Mouse (Mus musculus): ENCODE measurements around the gene Agpat3.

Agpat3 gene

GRCm38 (mm10) chr10:78245225-78245547 is 107.1 kb downstream of the Agpat3 start:
- no peak for DNase-seq

- peak; percentile 68 to 78 for DNase-seq
These were observed 107.7 kb downstream of the Agpat3 start, which contains the start of gene Trappc10 for GRCm38 (mm10) chr10:78244438-78245224. TSS of gene Trappc10 (minus strand) at chr10:78244641.

- peak; percentile 20 to 34 for DNase-seq
These were observed 108.2 kb downstream of the Agpat3 start for GRCm38 (mm10) chr10:78244058-78244437.

- no peak for DNase-seq
These were observed 113.4 kb downstream of the Agpat3 start for GRCm38 (mm10) chr10:78238926-78239325.

- no peak for DNase-seq
These were observed 114.0 kb downstream of the Agpat3 start for GRCm38 (mm10) chr10:78238297-78238696.

- no peak for DNase-seq
These were observed 114.5 kb downstream of the Agpat3 start for GRCm38 (mm10) chr10:78237809-78238208.

GRCm38 (mm10) chr10:78236885-78237629 is 115.2 kb downstream of the Agpat3 start:
- DNase-seq, result no peak

- no peak for DNase-seq
These were observed 118.5 kb downstream of the Agpat3 start for GRCm38 (mm10) chr10:78233756-78234155.

- DNase-seq, result no peak
These were observed 119.1 kb downstream of the Agpat3 start for GRCm38 (mm10) chr10:78233161-78233560.

- peak in 1 of 2 experiments; percentile 13 for DNase-seq
These were observed 119.8 kb downstream of the Agpat3 start for GRCm38 (mm10) chr10:78232301-78232980.

- no peak for DNase-seq
These were observed 123.7 kb downstream of the Agpat3 start for GRCm38 (mm10) chr10:78228560-78228928.

GRCm38 (mm10) chr10:78227875-78228559 is 124.3 kb downstream of the Agpat3 start:
- no peak for DNase-seq

GRCm38 (mm10) chr10:78224136-78224535 is 128.2 kb downstream of the Agpat3 start:
- no peak for DNase-seq

GRCm38 (mm10) chr10:78222908-78223307 is 129.4 kb downstream of the Agpat3 start:
- no peak for DNase-seq

- no peak for DNase-seq
These were observed 131.0 kb downstream of the Agpat3 start for GRCm38 (mm10) chr10:78221315-78221714.

GRCm38 (mm10) chr10:78219528-78219927 is 132.8 kb downstream of the Agpat3 start:
- no peak for DNase-seq
